Mouse (Mus musculus) cortical plate, adult 2 months (tissue): ENCODE data around the gene Slc2a10. TPM values are rescaled to one million over a fixed set of nuclear protein-coding genes. Genes with fewer than 3 reads are reported as not detected.

Experiments
- H3K27ac ChIP-seq: fragments of 200-500 bp; 2 replicates; pipeline ENCODE4 v1.5.1; 2012; ENCODE audit warnings: low read length, control low read depth, inconsistent platforms; ENCODE audit not compliant: insufficient read depth
- H3K4me1 ChIP-seq: fragments of 200-500 bp; 2 replicates; pipeline ENCODE4 v1.6.1; 2011; ENCODE audit warnings: low read length; ENCODE audit not compliant: control insufficient read depth, insufficient read depth
- H3K4me3 ChIP-seq: fragments of 200-500 bp; 2 replicates; pipeline ENCODE4 v1.5.1; 2011; ENCODE audit warnings: mild to moderate bottlenecking, low read length, control low read depth; ENCODE audit not compliant: insufficient read depth
- CTCF ChIP-seq: fragments of 200-500 bp; IDR thresholded peaks from 2 replicates; pipeline ENCODE4 v1.5.1; 2011; ENCODE audit warnings: mild to moderate bottlenecking, control low read depth, low read length; ENCODE audit not compliant: insufficient read depth; ENCODE audit errors: extremely low read depth
- POLR2A ChIP-seq: fragments of 200-500 bp; IDR thresholded peaks from 2 replicates; pipeline ENCODE4 v1.6.1; 2011; ENCODE audit warnings: mild to moderate bottlenecking, low read length, control low read depth; ENCODE audit not compliant: insufficient read depth; ENCODE audit errors: extremely low read depth
- polyA plus RNA-seq: library from polyadenylated mRNA; depleted of rRNA; stranded (reverse); fragments of >200 nt; gene quantifications from 2 replicates; pipeline ENCODE4 v1.2.3, GENCODE M21; 2012

Slc2a10 gene
- polyA plus RNA-seq, 1 experiment, result 1.7 TPM

DNA sequence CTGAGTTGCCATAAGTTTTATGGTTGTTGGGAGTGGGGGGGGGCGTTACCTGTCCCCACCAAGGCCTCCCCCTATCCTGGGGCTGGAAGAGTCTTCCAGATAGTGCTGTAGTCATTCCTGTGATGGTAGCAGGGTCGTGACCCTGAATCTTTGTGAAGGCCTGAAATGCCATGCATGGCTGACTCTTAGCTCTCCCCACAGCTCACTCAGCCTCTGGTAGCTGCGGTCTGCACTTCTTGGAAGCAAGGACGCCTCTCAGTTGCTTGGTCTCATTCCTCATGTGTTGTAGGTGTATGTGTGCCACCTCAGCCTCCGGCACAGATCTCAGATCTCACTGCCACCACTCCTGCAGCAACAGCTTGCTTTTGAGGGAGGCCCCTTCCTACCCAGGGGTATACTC is 27.7 kb upstream of the Slc2a10 start:
- Histone ChIP-seq H3K4me3 (no peak overlapping the region), H3K4me1 (no peaks in the 10 kb centered on the region), H3K27ac (no peak overlapping the region)
- TF ChIP-seq POLR2A (no peak), CTCF (no peak)

DNA sequence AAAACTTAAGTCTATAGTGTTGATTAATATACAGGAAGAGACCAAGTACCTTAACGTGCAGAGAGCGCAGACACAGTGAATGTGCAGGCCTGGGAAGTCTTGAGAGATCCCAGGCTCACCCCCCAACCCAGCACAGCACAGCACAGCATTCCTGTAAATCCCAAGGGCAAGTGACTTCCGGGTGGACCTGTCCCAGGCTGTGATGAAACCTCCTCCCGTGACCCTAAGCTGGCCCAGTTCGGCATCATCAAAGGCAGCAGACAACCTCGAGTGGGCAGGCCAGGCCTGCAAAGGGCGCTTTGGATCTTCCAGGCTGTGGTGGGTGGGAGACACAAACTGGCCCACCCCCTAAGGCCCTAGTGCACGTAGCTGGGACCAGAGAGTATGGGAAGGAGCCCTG is 21.6 kb upstream of the Slc2a10 start:
- H3K4me1 ChIP-seq, result no peaks in the 10 kb centered on the region
- TF ChIP-seq POLR2A (no peak), CTCF (no peak)

DNA sequence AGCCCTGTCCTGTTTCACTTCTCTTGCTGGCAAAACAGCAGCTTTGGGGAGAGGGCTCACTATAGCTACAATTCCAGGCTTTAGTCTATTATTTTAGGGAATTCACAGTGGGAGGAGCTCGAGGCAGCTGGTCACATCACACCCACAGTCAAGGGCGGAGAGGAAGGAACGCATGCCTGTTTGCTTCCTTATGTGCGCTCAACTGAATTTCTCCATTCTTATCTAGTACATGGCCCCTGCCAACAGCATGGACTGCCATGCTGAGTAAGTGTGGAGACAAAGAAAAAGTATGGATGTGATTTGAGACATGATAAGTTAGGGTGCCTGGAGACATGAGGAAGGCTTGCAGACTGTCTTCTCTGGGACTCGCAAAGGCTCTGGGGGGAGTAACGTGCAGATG is 19.4 kb upstream of the Slc2a10 start:
- Histone ChIP-seq H3K27ac (no peak overlapping the region), H3K4me3 (no peak overlapping the region), H3K4me1 (no peaks in the 10 kb centered on the region)
- TF ChIP-seq POLR2A (no peak), CTCF (no peak)

More for the DNA sequence above, 21.6 kb upstream of the Slc2a10 start:
- Histone ChIP-seq H3K27ac (no peak overlapping the region), H3K4me3 (no peak overlapping the region)

DNA sequence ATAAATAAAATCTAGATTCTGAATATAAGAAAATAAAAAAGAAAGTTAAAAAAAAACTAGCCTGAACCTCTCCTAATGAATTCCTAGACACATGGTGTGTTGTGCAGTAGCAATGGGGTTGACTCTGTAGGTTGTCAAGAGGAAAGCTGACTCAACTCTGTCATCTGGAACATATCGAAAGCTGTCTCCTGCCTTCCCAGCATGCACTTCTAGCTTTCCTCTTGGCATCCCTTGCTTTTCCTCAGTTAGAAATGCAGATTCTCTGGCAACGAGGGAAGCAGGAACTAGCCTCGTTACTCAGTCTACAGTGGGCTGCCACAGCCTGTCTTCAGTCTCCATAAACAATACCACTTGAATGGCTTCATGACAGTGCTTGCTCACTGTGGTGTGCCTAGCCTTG is 17.8 kb upstream of the Slc2a10 start:
- Histone ChIP-seq H3K4me3 (no peak overlapping the region), H3K27ac (no peak overlapping the region), H3K4me1 (no peaks in the 10 kb centered on the region)
- TF ChIP-seq CTCF (no peak), POLR2A (no peak)

DNA sequence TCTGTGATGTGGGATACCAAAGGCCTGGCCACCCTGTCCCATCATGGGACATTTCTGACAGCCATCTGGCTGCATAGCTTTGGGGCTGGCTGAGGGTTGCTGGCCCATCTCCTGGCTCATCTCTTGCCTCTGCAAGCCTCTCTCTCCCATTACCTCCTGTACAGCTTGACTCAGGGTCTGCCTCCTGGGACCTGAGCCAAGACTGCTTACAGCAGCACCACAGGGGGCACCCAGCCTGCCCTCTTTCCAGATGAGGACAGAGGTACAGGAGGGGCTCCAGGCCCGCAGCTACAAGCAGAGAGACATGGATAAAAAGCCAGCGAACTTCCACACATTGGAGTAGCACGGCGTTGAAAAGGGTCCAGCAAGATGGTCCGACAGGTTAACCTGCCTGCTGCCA is 17.2 kb upstream of the Slc2a10 start:
- H3K27ac ChIP-seq, result no peak overlapping the region

DNA sequence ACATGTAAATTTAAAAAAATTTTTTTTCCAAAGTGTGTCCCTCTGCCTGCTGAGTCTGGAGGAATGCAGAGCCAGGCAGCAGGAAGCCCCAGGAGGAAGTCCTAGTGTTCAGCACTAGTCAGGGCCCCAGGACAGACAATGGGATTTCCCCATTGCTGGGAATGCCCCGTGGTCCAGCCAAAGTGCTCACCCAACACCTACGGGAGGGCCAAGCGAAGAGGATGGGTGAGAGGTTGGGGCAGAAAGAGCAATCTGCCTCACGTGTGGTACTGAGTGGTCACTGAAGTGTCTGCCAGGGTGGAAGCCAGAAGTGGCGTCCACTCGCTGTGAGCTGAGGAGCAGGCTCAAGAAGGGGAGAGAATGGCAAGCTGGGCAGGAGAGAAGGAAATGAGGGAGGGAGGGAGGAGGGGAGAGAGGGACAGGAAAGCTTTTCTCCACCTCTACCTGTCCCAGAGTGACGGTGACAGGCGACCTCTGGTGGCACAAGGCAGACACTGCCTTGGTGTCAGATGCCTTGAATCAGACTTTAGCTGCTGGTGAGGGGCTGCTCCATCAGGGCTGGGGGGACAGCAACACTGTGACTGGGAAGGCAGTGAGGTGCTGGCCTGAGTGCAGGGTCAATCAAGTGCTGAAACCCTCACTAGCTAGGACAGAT is 16.6 kb upstream of the Slc2a10 start:
- H3K4me3 ChIP-seq, result no peak overlapping the region
- TF ChIP-seq CTCF (peak; percentile 97), POLR2A (peak; percentile 27; the same call in 1 of the 2 replicates)
- no peak overlapping the region for H3K27ac ChIP-seq
- 0 out of 2 replicates have a peak, but pooled peaks cover 2% of the 10 kb centered on the region for H3K4me1 ChIP-seq

More for the DNA sequence above, 17.2 kb upstream of the Slc2a10 start:
- no peaks in the 10 kb centered on the region for H3K4me1 ChIP-seq
- H3K4me3 ChIP-seq, result no peak overlapping the region
- TF ChIP-seq POLR2A (no peak), CTCF (no peak)

DNA sequence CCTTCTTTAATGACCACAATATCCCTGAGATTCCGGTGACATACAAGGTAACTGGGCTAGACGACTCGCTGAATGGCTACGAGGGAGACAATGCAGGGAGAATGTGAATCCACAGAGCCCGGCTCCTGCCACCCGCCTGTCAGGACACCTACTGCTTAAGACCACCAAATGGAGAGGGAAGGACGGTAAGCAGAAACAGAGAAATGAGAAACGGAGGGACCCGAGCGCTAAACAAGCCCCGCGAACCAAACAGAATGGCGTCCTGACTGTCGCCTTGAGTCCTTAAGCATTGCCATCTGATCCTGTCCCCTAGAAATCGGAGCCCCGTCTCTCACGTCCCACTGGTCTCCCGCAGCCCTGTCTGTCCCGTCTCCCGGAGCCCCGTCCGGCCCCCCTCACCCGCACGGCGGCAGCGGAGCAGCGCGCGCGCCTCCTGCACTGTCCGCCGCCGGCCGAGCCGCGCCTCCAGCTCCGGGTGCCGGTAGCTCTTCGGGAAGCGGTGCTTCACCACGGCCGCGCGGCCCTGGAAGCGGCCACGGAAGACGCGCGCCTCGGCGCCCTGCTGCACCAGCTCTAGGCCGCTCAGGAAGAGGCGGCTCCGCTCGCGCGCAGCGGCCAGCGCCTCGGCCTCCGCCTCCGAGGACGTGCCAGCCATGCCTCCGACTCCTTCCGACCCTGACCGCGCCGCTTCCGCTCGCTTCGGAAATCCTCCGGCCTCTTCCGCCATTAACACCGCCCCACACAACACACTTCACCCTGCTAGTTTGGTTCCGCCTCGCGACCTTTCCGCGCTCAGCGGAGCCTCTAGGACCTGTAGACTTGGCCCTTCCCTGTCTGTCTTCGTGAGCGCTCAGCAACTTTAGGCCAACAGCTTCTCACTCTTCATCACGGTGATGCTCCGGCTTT is 10.7 kb upstream of the Slc2a10 start, which contains the start of gene Trp53rka:
Gene Trp53rka, minus strand, starts transcription at position 677 of the 906 bp plus-strand sequence.
- Histone ChIP-seq H3K27ac (peak within 1 kb of the TSS; percentile 79), H3K4me3 (peak within 1 kb of the TSS; percentile 49), H3K4me1 (peaks cover 5% of the 10 kb centered on the region)
- TF ChIP-seq CTCF, result no peak
- peak; percentile 70; the same call in 1 of the 2 replicates for TF ChIP-seq POLR2A

DNA sequence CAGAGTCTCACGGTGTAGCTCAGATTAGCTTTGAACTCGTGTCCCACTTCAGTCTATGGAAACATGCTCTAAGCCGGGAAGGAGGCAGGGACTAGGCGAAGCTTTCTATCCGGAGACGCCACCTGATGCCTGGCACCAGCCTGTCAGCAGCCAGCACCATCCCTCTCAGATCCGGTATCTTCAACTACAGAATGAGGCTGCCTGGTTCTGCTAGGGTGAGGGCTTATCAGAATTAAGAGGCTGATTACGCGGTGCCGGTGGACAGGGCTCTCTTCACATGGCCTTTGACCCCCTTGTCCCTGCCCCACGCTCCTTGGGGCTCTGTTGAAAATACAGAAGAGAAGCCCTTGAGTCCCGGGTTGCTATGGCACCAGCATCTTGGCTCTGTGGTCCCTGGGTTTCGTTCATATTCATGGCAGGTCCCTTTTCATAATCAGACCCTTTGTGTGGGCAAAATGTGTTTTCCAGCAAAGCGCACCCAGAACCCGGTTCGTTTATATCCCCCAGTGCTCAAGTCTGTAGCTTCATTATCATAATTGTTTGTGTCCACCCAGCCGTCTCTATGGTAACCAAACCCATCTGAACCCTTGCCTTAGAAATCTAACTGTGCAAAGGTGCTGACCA is 9.9 kb upstream of the Slc2a10 start:
- no peak for TF ChIP-seq CTCF
- no peak for TF ChIP-seq POLR2A
- peak overlapping the region; percentile 79 for H3K27ac ChIP-seq

DNA sequence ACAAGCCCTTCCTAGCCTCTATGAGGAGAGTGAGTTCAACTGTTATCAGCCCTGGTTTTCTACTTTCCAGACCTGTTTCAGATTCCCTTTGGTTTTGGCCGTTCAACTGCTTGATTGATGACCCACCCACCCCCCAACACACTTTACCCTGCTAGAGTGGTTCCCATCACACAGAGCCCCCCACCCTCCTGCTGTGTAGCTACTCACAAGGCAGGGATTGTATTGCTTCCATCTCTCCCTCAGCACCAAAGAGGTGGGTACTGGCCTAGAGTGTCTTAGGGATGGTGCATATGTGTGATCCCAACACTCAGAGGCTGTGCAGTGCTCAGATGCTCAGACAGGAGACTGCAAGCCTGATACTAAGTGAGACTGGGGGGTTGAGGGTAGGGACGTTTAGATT is 9.1 kb upstream of the Slc2a10 start:
- no peak for TF ChIP-seq POLR2A
- no peak for TF ChIP-seq CTCF

More for the DNA sequence above, 9.9 kb upstream of the Slc2a10 start:
- peak overlapping the region; percentile 49 for H3K4me3 ChIP-seq
- peaks cover 5% of the 10 kb centered on the region for H3K4me1 ChIP-seq

More for the DNA sequence above, 9.1 kb upstream of the Slc2a10 start:
- Histone ChIP-seq H3K4me1 (peaks cover 5% of the 10 kb centered on the region), H3K4me3 (no peak overlapping the region), H3K27ac (peak overlapping the region; percentile 71)
